Mouse (Mus musculus): ENCODE measurements around the gene Zdhhc22. TPM values are rescaled to one million over a fixed set of nuclear protein-coding genes. Genes with fewer than 3 reads are reported as not detected.

Zdhhc22 gene
- total RNA-seq, 2 experiments from 2014 or later: 51.9 to 54.0 TPM

DNA sequence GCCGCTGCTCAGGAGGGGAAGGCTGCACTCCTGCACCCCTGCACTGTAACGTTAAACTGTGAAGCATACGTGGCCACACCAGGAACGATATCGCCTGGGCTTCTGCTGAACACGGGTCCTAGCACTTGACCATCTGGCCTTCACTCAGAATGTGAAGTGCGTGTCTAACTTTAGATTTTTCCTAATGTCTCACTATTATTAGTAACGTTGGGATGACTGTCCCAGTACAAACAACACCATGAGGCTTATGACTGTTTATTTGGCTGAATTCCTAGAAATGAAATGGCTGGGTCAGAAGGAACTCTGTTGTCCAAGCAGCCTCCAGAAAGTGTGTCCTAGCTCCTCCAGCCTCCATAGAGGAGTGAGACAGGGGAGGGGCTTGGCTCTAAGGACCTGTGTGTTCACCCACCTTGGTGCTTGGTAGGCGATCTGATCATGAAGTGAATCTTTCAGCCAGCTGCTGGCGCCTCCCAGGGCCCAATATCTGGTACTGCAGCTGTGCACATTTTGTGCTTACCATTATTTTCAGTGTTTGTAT is 9.1 kb upstream of the Zdhhc22 start:
- intact Hi-C loops (cut with DNase I): no loop called here
- DNase-seq (ENCODE audit: low spot score in 2 of 2): no peak

- intact Hi-C loops (cut with DNase I): no loop called here
- DNase-seq (ENCODE audit: low spot score in 2 of 2): no peak
Measured at GRCm38 (mm10) chr12:86998699-86999098, 8.5 kb upstream of the Zdhhc22 start.

DNA sequence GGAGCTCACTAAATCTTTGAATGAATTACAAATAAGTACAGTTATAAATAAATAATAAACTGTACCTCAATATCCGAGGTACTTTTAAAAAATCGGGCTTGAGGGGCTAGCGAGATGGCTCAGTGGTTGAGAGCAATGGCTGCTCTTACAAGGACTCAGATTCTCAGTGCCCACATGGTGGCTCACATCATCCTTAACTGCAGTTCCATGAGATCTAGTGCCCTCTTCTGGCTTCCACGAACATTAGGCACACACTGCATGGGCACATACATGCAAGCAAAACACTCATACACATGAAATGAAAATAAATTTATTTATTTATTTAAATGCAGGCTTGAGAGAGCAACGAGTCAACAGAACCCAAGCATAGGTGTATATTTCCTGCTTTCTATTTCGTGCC is 5.7 kb upstream of the Zdhhc22 start:
- DNase-seq (ENCODE audit: low spot score in 2 of 2): no peak
- intact Hi-C loops (cut with DNase I): no loop called here

DNA sequence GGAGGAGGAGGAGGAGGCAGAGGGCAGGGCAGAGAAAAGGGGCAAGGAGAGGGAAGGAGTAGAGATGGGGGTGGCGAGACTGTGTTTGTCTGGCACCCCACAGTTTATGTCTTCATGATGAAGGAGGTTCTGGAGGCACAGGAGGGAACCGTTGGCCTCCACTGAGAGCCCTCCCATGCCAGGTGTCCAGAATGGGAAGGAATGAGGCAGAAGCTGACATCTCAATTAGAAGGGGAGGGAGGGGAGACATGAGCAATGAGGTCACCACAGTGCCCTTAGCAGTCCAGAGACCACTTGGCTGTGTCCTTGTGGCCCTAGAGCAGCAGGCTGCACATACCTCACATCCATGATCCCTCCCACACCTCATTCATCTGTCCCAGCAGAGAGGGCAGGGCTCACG is 4.5 kb upstream of the Zdhhc22 start:
- intact Hi-C loops (cut with DNase I): no loop called here
- no peak for DNase-seq (ENCODE audit: low spot score in 2 of 2)

- intact Hi-C loops (cut with DNase I): no loop called here
- no peak for DNase-seq (ENCODE audit: low spot score in 2 of 2)
Measured at GRCm38 (mm10) chr12:86994166-86994565, 3.9 kb upstream of the Zdhhc22 start.

DNA sequence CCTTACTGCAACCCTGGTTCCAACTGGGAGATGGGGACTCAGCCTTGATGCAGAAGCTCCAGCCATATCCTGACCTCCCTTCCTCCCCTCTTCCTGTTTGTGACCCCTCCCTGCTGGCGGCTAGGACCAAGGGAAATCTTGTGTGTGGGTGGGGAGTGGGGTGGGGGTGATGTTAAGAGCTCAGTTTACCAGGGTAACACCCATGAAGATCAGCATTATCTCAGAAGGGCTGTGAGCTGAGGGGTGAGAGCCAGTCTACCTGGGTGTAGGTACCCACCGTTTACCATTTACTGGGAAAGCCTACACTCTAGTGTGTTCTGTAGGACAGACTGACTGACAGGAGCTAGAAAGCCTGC is 503 bp upstream of the Zdhhc22 start:
- no peak for DNase-seq (ENCODE audit: low spot score in 2 of 2)
- intact Hi-C loops (cut with DNase I): loop anchor here (1.0 kb wide), 1 partner anchor 43 kb away; the partner anchor contains the start of gene Cipc

DNA sequence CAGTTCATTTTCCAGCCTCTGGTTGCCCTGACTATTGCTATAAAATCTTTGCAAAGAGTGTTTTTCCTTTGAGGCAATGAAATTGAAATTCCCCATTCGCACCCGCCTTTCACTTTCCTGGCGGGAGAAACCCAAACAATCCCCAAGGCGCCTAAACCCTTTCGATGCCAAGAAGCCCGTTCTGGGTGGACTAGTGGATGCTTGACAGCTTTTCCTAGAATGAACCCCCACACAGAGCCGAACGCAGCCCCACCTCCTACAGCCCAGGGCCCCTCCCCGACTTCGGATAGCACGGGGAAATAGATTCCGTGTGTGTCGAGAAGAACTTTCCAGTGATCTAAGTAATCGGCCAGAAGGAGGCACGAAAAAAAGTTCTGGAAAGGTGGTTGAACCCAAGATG is 852 bp downstream of the Zdhhc22 start:
- peak in 1 of 2 experiments; percentile 57 for DNase-seq (ENCODE audit: low spot score in 2 of 2)
- intact Hi-C loops (cut with DNase I): no loop called here

DNA sequence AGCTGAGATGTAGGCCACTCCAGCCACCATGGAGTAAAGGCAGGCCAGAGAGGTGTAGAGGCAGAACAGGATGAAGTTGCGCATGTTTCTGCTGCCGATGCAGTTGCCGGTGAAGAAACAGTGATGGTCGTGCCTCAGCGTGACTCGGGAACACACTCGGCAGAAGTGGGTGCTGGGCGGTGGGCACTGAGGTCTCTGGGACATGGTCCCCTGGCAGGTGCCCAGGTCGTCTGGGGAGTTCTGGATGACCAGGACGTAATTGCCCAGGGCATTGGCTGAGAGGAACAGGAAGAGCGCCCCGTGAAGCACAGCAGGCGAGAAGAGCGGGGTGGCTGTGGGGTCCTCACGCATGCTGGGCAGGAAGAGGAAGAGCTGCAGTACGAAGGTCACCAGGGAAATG is 2.0 kb downstream of the Zdhhc22 start:
- intact Hi-C loops (cut with DNase I): no loop called here
- DNase-seq (ENCODE audit: low spot score in 2 of 2): no peak

DNA sequence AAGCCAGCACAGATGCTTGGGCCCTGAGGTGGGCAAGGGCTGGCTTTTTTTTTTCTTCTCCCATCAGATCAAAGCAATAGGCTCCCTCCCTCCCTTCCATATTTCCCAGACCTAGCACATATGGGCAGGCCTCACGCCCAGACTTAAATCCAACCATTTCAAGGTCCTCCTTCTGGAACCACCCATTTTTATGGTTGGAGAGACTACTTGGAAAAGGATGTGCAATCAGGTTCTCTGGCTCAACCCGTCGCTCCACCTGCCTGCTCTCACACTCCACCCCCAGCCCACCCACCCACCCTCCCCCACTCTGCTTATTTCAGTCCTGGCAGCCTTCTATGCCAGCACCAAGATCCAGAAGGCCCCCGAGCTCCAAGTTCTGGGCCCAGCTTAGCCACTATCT is 3.7 kb downstream of the Zdhhc22 start:
- intact Hi-C loops (cut with DNase I): loop anchor here (2.0 kb wide), 1 partner anchor 54 kb away; no protein-coding TSS in a partner anchor
- DNase-seq (ENCODE audit: low spot score in 2 of 2): peak in 1 of 2 experiments; percentile 75

- intact Hi-C loops (cut with DNase I): loop anchor here (5.0 kb wide), 1 partner anchor 68 kb away; no protein-coding TSS in a partner anchor
- no peak for DNase-seq (ENCODE audit: low spot score in 2 of 2)
Measured at GRCm38 (mm10) chr12:86984194-86984555, 6.1 kb downstream of the Zdhhc22 start.

- DNase-seq (ENCODE audit: low spot score in 2 of 2): peak; percentile 59 to 70
- intact Hi-C loops (cut with DNase I): loop anchor here (5.0 kb wide), 1 partner anchor 69 kb away; no protein-coding TSS in a partner anchor
Measured at GRCm38 (mm10) chr12:86983470-86984193, 6.6 kb downstream of the Zdhhc22 start.

- intact Hi-C loops (cut with DNase I): loop anchor here (5.0 kb wide), 1 partner anchor 71 kb away; no protein-coding TSS in a partner anchor
- no peak for DNase-seq (ENCODE audit: low spot score in 2 of 2)
Measured at GRCm38 (mm10) chr12:86981180-86981579, 9.1 kb downstream of the Zdhhc22 start.

GRCm38 (mm10) chr12:86977833-86978232 is 12.4 kb downstream of the Zdhhc22 start:
- peak; percentile 80 to 96 for DNase-seq (ENCODE audit: low spot score in 2 of 2)
- intact Hi-C loops (cut with DNase I): no loop called here

DNA sequence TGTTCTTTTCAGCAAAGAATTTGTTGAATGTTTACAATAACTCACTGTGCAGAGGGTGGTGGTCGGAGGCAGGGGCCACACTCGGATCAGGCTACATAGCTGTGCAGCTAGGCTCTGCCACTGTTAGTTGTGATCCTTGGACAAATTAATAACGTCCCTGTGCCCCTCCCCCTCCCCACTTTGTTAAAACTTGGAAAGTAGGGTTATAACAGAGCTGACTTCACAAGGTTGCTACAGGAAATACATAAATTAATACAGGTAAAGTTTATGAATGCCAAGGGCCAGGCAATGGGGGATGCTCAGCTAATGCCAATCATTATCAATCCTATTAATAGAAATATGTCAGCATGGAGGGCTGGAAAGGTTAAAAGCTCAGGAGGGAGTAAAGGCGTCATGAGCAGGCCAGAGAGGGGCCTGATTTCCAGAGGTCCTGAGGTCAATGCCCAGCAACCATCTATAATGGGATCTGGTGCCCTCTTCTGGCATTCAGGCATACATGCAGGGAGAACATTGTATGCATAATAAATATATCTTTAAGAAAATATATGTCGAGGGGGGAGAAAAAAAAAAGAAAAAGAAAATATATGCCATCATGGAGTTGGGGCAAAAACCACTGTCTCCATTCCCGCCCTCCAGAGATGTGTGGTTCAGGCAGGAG is 13.6 kb downstream of the Zdhhc22 start:
- intact Hi-C loops (cut with DNase I): no loop called here
- no peak for DNase-seq (ENCODE audit: low spot score in 2 of 2)

DNA sequence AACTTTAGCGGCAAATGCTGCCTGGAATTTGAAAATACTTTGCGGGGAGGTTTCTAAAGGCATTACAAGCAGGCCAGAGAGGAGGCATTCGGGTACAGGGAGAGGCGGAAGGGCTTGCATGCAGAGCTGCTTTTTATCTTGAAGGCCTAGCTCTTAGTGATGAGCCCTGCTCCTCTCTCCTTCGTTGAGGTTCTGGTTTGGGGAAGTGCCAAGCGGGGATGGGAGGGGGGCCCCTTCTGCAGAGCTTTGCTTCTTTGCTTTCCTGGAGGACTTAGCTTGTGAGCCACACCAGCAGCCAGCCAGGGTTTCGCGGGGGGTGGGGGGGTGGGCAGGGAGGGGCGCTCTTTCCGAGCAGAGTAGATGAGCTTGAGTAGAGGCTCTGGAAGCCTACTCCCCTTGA is 14.5 kb downstream of the Zdhhc22 start:
- DNase-seq (ENCODE audit: low spot score in 2 of 2): no peak
- intact Hi-C loops (cut with DNase I): loop anchor here (2.0 kb wide), 1 partner anchor 29 kb away; the partner anchor contains the start of gene Cipc

GRCm38 (mm10) chr12:86974387-86975288 is 15.6 kb downstream of the Zdhhc22 start:
- intact Hi-C loops (cut with DNase I): loop anchor here (2.0 kb wide), 1 partner anchor 28 kb away; the partner anchor contains the start of gene Cipc
- peak; percentile 64 to 66 for DNase-seq (ENCODE audit: low spot score in 2 of 2)

DNA sequence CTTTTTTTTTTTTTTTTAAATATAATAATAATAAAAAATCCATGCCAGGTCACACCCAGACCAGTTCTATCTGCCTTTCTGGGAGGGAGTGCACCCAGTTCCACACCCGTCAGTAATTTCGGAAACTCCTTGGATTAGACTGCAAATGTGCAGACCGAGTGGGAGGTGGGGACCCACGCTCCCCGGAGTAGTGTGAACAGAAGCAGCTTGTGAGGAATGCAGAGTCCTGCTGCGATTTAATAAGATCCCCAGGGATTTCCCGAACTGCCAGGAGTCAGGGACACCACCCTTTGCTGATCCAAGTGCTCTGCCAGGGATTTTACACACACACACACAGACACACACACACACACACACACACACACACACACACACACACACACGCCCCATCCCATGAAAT is 16.5 kb downstream of the Zdhhc22 start:
- DNase-seq (ENCODE audit: low spot score in 2 of 2): peak; percentile 71 to 89
- intact Hi-C loops (cut with DNase I): loop anchor here (2.0 kb wide), 1 partner anchor 27 kb away; the partner anchor contains the start of gene Cipc

GRCm38 (mm10) chr12:86973216-86973615 is 17.0 kb downstream of the Zdhhc22 start:
- peak; percentile 59 to 70 for DNase-seq (ENCODE audit: low spot score in 2 of 2)
- intact Hi-C loops (cut with DNase I): no loop called here

DNA sequence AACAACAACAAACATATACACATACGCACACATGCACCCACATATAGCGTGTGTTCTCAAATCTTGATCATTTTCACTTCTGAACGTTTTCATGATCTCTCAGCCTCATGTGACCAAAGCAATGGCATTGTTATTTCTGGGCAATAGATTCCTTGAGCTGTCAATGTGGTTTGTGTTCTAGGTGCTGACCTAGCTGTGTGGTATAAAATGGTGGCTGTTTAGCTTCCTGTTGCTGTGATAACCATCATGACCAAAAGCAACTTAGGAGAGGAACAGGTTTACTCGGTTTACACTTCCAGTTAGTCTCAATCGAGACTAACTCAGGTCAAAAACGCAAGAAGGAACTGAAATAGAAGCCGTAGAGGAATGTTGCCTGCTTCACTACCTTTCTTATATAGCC is 19.1 kb downstream of the Zdhhc22 start:
- intact Hi-C loops (cut with DNase I): no loop called here
- DNase-seq (ENCODE audit: low spot score in 2 of 2): no peak

DNA sequence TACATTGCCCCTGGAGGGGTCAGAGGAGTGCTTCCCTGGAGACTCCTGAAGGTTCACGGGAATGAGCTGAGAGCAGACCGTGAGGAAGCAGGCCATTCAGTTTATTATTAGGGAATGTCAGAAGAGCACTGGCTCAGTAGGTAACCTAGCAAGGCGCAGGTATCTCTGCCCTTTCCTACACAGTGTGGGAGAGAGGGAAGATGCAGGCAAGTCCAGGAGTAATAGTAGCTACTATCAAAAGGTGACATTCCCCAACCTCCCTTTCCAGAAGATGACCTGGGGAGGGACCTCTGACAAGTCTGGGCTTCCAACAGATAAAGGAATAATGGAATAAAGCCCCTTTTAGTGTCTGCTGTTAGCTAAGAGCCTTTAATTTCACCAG is 21.0 kb downstream of the Zdhhc22 start:
- intact Hi-C loops (cut with DNase I): no loop called here
- no peak for DNase-seq (ENCODE audit: low spot score in 2 of 2)
